Mouse (Mus musculus) kidney, postnatal 10 days (tissue): ENCODE results near the gene Ecpas.
A peak's percentile ranks its signal among the peaks of the same experiment; 100 is the strongest.

ENCODE experiments used
- DNase-seq: peaks from one replicate; pipeline ENCODE4 v3.0.0; 2021; ENCODE audit warnings: mixed read lengths

The Ecpas gene

GRCm38 (mm10) chr4:58912629-58913335 lies at the start of gene Ecpas:
TSS of gene Ecpas (minus strand) at chr4:58912749.
- DNase-seq = peak; percentile 90

GRCm38 (mm10) chr4:58961719-58962118 lies 49.2 kb upstream of the Ecpas start:
- no peak for DNase-seq

- no peak for DNase-seq
Measured at GRCm38 (mm10) chr4:58952630-58953029, 40.1 kb upstream of the Ecpas start.

GRCm38 (mm10) chr4:58948391-58948790 lies 35.8 kb upstream of the Ecpas start:
- no peak for DNase-seq

- no peak for DNase-seq
Measured at GRCm38 (mm10) chr4:58944695-58945094, 32.1 kb upstream of the Ecpas start.

GRCm38 (mm10) chr4:58944206-58944553 lies 31.6 kb upstream of the Ecpas start:
- no peak for DNase-seq

- DNase-seq = peak; percentile 89
Measured at GRCm38 (mm10) chr4:58943420-58944205, 31.1 kb upstream of the Ecpas start, which contains the start of gene Zkscan16. TSS of gene Zkscan16 (plus strand) at chr4:58943628.

GRCm38 (mm10) chr4:58942942-58943341 lies 30.4 kb upstream of the Ecpas start:
- no peak for DNase-seq

GRCm38 (mm10) chr4:58941638-58942037 lies 29.1 kb upstream of the Ecpas start:
- no peak for DNase-seq

GRCm38 (mm10) chr4:58935846-58936245 lies 23.3 kb upstream of the Ecpas start:
- no peak for DNase-seq

GRCm38 (mm10) chr4:58934746-58935476 lies 22.4 kb upstream of the Ecpas start:
- DNase-seq = peak; percentile 37

GRCm38 (mm10) chr4:58934308-58934707 lies 21.8 kb upstream of the Ecpas start:
- no peak for DNase-seq

- no peak for DNase-seq
Measured at GRCm38 (mm10) chr4:58932541-58932940, 20.0 kb upstream of the Ecpas start.

- DNase-seq = no peak
Measured at GRCm38 (mm10) chr4:58927661-58928060, 15.1 kb upstream of the Ecpas start.

- no peak for DNase-seq
Measured at GRCm38 (mm10) chr4:58926120-58926519, 13.6 kb upstream of the Ecpas start.

GRCm38 (mm10) chr4:58925664-58926063 lies 13.1 kb upstream of the Ecpas start:
- no peak for DNase-seq

GRCm38 (mm10) chr4:58923933-58924332 lies 11.4 kb upstream of the Ecpas start:
- no peak for DNase-seq

- DNase-seq = no peak
Measured at GRCm38 (mm10) chr4:58915081-58915826, 2.7 kb upstream of the Ecpas start.

- DNase-seq = no peak
Measured at GRCm38 (mm10) chr4:58913336-58914026, 932 bp upstream of the Ecpas start.

GRCm38 (mm10) chr4:58911831-58912628 lies 519 bp downstream of the Ecpas start:
- peak; percentile 76 for DNase-seq
